Mouse (Mus musculus) gastrocnemius, adult 2 months (tissue): Measurements from ENCODE around the gene Pfn1. TPM values are rescaled to one million over a fixed set of nuclear protein-coding genes. Genes with fewer than 3 reads are reported as not detected.

Source experiments
- DNase-seq: peaks from one replicate; pipeline ENCODE4 v3.0.0; 2022
- H3K27ac ChIP-seq: fragments of 200-600 bp; 2 replicates; pipeline ENCODE4 v1.8.1; 2022; ENCODE audit warnings: mild to moderate bottlenecking
- H3K4me3 ChIP-seq: fragments of 200-600 bp; 2 replicates; pipeline ENCODE4 v1.8.1; 2022; ENCODE audit warnings: mild to moderate bottlenecking, moderate library complexity
- CTCF ChIP-seq: fragments of 200-600 bp; IDR thresholded peaks from 2 replicates; pipeline ENCODE4 v1.8.1; 2022; ENCODE audit warnings: antibody characterized with exemption, mild to moderate bottlenecking, moderate library complexity
- intact Hi-C: fragments of 180-260 bp; cut with DNase I; formaldehyde crosslinking; loops from one replicate; pipeline ENCODE4 v1.15.1; 2025
- total RNA-seq, 2 experiments: library from RNA; stranded (reverse); gene quantifications; 2 replicates each; pipeline ENCODE4 v1.2.3; 2021

The Pfn1 gene
- total RNA-seq, 2 experiments from 2014 or later, result 252 to 257 TPM

GRCm38 (mm10) chr11:70687601-70688199 lies 33.3 kb upstream of the Pfn1 start, which contains the start of gene Camta2:
Camta2 (minus strand) TSS chr11:70688105.
- peak; percentile 71 for TF ChIP-seq CTCF
- H3K4me3 ChIP-seq, result peak within 1 kb of the TSS; percentile 84
- DNase-seq, result peak; percentile 95
- peak within 1 kb of the TSS; percentile 98 for H3K27ac ChIP-seq
- intact Hi-C loops, result loop anchor here (1.0 to 2.0 kb wide), 2 partner anchors 13 to 33 kb away; partner anchors contain the start of genes Inca1, Kif1c and Pfn1

GRCm38 (mm10) chr11:70686901-70687566 lies 32.6 kb upstream of the Pfn1 start:
- peak overlapping the region; percentile 98 for H3K27ac ChIP-seq
- DNase-seq, result no peak
- TF ChIP-seq CTCF, result no peak
- intact Hi-C loops, result loop anchor here (2.0 kb wide), 1 partner anchor 14 kb away; the partner anchor contains the start of genes Inca1 and Kif1c
- H3K4me3 ChIP-seq, result peak overlapping the region; percentile 84

GRCm38 (mm10) chr11:70683640-70684039 lies 29.2 kb upstream of the Pfn1 start:
- intact Hi-C loops, result loop anchor here (2.0 kb wide), 1 partner anchor 71 kb away; no protein-coding TSS in a partner anchor
- no peak for DNase-seq
- Histone ChIP-seq H3K27ac (no peak overlapping the region), H3K4me3 (no peak overlapping the region)
- TF ChIP-seq CTCF, result no peak

- Histone ChIP-seq H3K27ac (no peak overlapping the region), H3K4me3 (no peak overlapping the region)
- no peak for DNase-seq
- intact Hi-C loops, result loop anchor here (2.0 kb wide), 1 partner anchor 73 kb away; no protein-coding TSS in a partner anchor
- peak; percentile 45 for TF ChIP-seq CTCF
These were observed 27.6 kb upstream of the Pfn1 start for GRCm38 (mm10) chr11:70681897-70682581.

GRCm38 (mm10) chr11:70681170-70681569 lies 26.7 kb upstream of the Pfn1 start:
- no peak for DNase-seq

GRCm38 (mm10) chr11:70679894-70680293 lies 25.4 kb upstream of the Pfn1 start:
- no peak overlapping the region for H3K4me3 ChIP-seq
- no peak for TF ChIP-seq CTCF
- intact Hi-C loops, result no loop called here
- DNase-seq, result peak; percentile 25
- no peak overlapping the region for H3K27ac ChIP-seq

More at GRCm38 (mm10) chr11:70681170-70681569, 26.7 kb upstream of the Pfn1 start:
- H3K27ac ChIP-seq, result no peak overlapping the region
- no peak overlapping the region for H3K4me3 ChIP-seq
- TF ChIP-seq CTCF, result no peak
- intact Hi-C loops, result no loop called here

- no peak overlapping the region for H3K27ac ChIP-seq
- intact Hi-C loops, result no loop called here
- no peak for TF ChIP-seq CTCF
- DNase-seq, result peak; percentile 17
- H3K4me3 ChIP-seq, result no peak overlapping the region
These were observed 24.9 kb upstream of the Pfn1 start for GRCm38 (mm10) chr11:70679361-70679760.

- DNase-seq, result no peak
- no peak for TF ChIP-seq CTCF
- Histone ChIP-seq H3K4me3 (no peak overlapping the region), H3K27ac (no peak overlapping the region)
- intact Hi-C loops, result no loop called here
These were observed 24.1 kb upstream of the Pfn1 start for GRCm38 (mm10) chr11:70678576-70678975.

- H3K4me3 ChIP-seq, result no peak overlapping the region
- no peak for TF ChIP-seq CTCF
- DNase-seq, result no peak
- H3K27ac ChIP-seq, result no peak overlapping the region
- intact Hi-C loops, result no loop called here
These were observed 23.6 kb upstream of the Pfn1 start for GRCm38 (mm10) chr11:70678092-70678491.

- DNase-seq, result peak; percentile 25
- intact Hi-C loops, result no loop called here
- no peak overlapping the region for H3K27ac ChIP-seq
- TF ChIP-seq CTCF, result no peak
- H3K4me3 ChIP-seq, result no peak overlapping the region
These were observed 20.1 kb upstream of the Pfn1 start for GRCm38 (mm10) chr11:70674501-70674900.

GRCm38 (mm10) chr11:70674014-70674413 lies 19.6 kb upstream of the Pfn1 start:
- intact Hi-C loops, result no loop called here
- no peak overlapping the region for H3K27ac ChIP-seq
- no peak overlapping the region for H3K4me3 ChIP-seq
- no peak for TF ChIP-seq CTCF
- DNase-seq, result peak; percentile 13

- DNase-seq, result peak; percentile 25
- Histone ChIP-seq H3K27ac (no peak overlapping the region), H3K4me3 (no peak overlapping the region)
- intact Hi-C loops, result no loop called here
- TF ChIP-seq CTCF, result no peak
These were observed 17.0 kb upstream of the Pfn1 start for GRCm38 (mm10) chr11:70671333-70672047.

GRCm38 (mm10) chr11:70670483-70670882 lies 16.0 kb upstream of the Pfn1 start:
- Histone ChIP-seq H3K27ac (peak overlapping the region; percentile 99), H3K4me3 (peak overlapping the region; percentile 75)
- intact Hi-C loops, result no loop called here
- TF ChIP-seq CTCF, result no peak
- DNase-seq, result peak; percentile 39
